Mouse (Mus musculus) midbrain, embryonic 11.5 days (tissue): ENCODE data around the gene Eif4a3. TPM values are rescaled to one million over a fixed set of nuclear protein-coding genes. Genes with fewer than 3 reads are reported as not detected.

Experiments used
- polyA plus RNA-seq: library from polyadenylated mRNA; unstranded; fragments of >200 nt; fragmentation: Nextera tagmentation; extraction: Ambion mirVana; gene quantifications from 2 replicates; pipeline ENCODE4 v1.2.1, GENCODE M21; 2014

The Eif4a3 gene
- polyA plus RNA-seq, 1 experiment from 2014 or later: 409 TPM

Other genes starting within 250 kb of the Eif4a3 start
- 6.3 and 7.0 TPM in 2 replicates for gene Cbx4, start 213.9 kb downstream of the Eif4a3 start, polyA plus RNA-seq
- gene Tbc1d16, start 71.6 kb downstream of the Eif4a3 start, polyA plus RNA-seq: 13.3 and 15.2 TPM in 2 replicates
- gene Ccdc40, start 71.5 kb downstream of the Eif4a3 start, polyA plus RNA-seq: 18.6 and 18.9 TPM in 2 replicates
- gene Gaa, start 32.2 kb downstream of the Eif4a3 start, polyA plus RNA-seq: 15.5 and 19.0 TPM in 2 replicates
- gene Card14, start 7.7 kb upstream of the Eif4a3 start, polyA plus RNA-seq: not detected in 2 replicates
- 4.2 and 5.2 TPM in 2 replicates for gene Sgsh, start 55.4 kb upstream of the Eif4a3 start, polyA plus RNA-seq
- 4.1 and 5.1 TPM in 2 replicates for gene Slc26a11, start 55.5 kb upstream of the Eif4a3 start, polyA plus RNA-seq
- gene Rnf213, start 93.0 kb upstream of the Eif4a3 start, polyA plus RNA-seq: 1.4 and 1.7 TPM in 2 replicates
- gene Endov, start 191.3 kb upstream of the Eif4a3 start, polyA plus RNA-seq: 13.2 and 14.0 TPM in 2 replicates
- gene Nptx1, start 247.7 kb upstream of the Eif4a3 start, polyA plus RNA-seq: 2.5 and 3.0 TPM in 2 replicates